Mouse (Mus musculus): ENCODE data around the gene Pygm. TPM values are rescaled to one million over a fixed set of nuclear protein-coding genes. Genes with fewer than 3 reads are reported as not detected.

The Pygm gene
- polyA plus RNA-seq (2014; fragmentation: Illumina TruSeq; extraction: RNeasy Lipid Tissue Mini Kit (QIAGEN cat#74804); ENCODE audit: low read depth, low replicate concordance): 4.2 TPM

GRCm38 (mm10) chr19:6384128-6384527, at the start of gene Pygm:
Pygm (plus strand) TSS chr19:6384399.

GRCm38 (mm10) chr19:6334673-6335457, 49.3 kb upstream of the Pygm start, which contains the start of gene Men1:
Men1 (plus strand) TSS chr19:6334979.

GRCm38 (mm10) chr19:6340524-6341452, 43.4 kb upstream of the Pygm start, which contains the start of gene Map4k2:
Map4k2 (plus strand) TSS chr19:6341135.

GRCm38 (mm10) chr19:6363411-6364240, 20.6 kb upstream of the Pygm start, which contains the start of gene Sf1:
Sf1 (plus strand) TSS chr19:6363690.

GRCm38 (mm10) chr19:6399285-6400095, 15.3 kb downstream of the Pygm start, which contains the start of gene Rasgrp2:
Rasgrp2 (plus strand) TSS chr19:6399340.

DNA sequence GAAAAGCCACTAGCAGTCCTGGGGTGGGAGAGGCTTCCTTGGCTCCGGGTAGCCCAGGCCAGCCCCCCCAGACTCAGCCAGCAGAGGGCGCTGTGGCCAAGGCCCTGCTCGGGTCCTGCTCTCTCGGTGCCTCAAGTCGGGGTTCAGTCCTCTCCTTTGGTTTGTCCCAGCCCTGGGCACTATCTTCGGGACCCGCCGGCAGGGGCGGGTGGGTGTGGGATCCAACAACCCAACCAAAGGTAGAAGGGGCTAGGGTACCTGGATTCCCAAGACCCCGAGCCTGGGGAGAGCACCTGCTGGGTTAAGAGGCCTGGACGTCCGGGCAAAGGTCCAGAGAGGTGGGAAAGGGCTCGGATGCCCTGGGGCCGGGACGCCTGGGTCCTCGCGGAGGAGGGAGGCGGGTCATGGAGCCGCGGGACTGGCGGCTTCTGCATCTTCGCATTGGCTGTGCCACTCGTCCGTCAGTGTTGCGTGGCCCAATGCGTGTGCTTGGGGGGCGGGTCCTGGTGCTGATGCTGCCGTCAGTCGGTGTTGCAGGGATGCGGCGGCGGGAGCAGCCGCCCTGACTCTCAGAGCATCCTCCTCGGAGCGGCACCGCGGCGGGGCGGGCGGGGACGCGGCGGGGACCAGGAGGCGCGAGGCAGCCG, 34.2 kb downstream of the Pygm start, which contains the start of gene Nrxn2:
Gene Nrxn2 (plus strand): TSS at position 499 of the 647 bp plus-strand sequence.

Other genes starting within 250 kb of the Pygm start
- 1.2 TPM for gene Batf2, start 243.4 kb upstream of the Pygm start, polyA plus RNA-seq (2014; fragmentation: Illumina TruSeq; extraction: RNeasy Lipid Tissue Mini Kit (QIAGEN cat#74804); ENCODE audit: low read depth, low replicate concordance)
- 3.0 TPM for gene Arl2, start 242.9 kb upstream of the Pygm start, polyA plus RNA-seq (2014; fragmentation: Illumina TruSeq; extraction: RNeasy Lipid Tissue Mini Kit (QIAGEN cat#74804); ENCODE audit: low read depth, low replicate concordance)
- gene Majin, start 200.0 kb upstream of the Pygm start, polyA plus RNA-seq (2014; fragmentation: Illumina TruSeq; extraction: RNeasy Lipid Tissue Mini Kit (QIAGEN cat#74804); ENCODE audit: low read depth, low replicate concordance): not detected
- not detected for gene Gpha2, start 158.0 kb upstream of the Pygm start, polyA plus RNA-seq (2014; fragmentation: Illumina TruSeq; extraction: RNeasy Lipid Tissue Mini Kit (QIAGEN cat#74804); ENCODE audit: low read depth, low replicate concordance)
- 0.50 TPM for gene Ppp2r5b, start 148.5 kb upstream of the Pygm start, polyA plus RNA-seq (2014; fragmentation: Illumina TruSeq; extraction: RNeasy Lipid Tissue Mini Kit (QIAGEN cat#74804); ENCODE audit: low read depth, low replicate concordance)
- gene Atg2a, start 142.7 kb upstream of the Pygm start, polyA plus RNA-seq (2014; fragmentation: Illumina TruSeq; extraction: RNeasy Lipid Tissue Mini Kit (QIAGEN cat#74804); ENCODE audit: low read depth, low replicate concordance): 0.32 TPM
- 8.5 TPM for gene Ehd1, start 107.7 kb upstream of the Pygm start, polyA plus RNA-seq (2014; fragmentation: Illumina TruSeq; extraction: RNeasy Lipid Tissue Mini Kit (QIAGEN cat#74804); ENCODE audit: low read depth, low replicate concordance)
- gene Cdc42bpg, start 77.9 kb upstream of the Pygm start, polyA plus RNA-seq (2014; fragmentation: Illumina TruSeq; extraction: RNeasy Lipid Tissue Mini Kit (QIAGEN cat#74804); ENCODE audit: low read depth, low replicate concordance): 7.5 TPM
- 4.4 TPM for gene Men1, start 49.4 kb upstream of the Pygm start, polyA plus RNA-seq (2014; fragmentation: Illumina TruSeq; extraction: RNeasy Lipid Tissue Mini Kit (QIAGEN cat#74804); ENCODE audit: low read depth, low replicate concordance)
- 6.6 TPM for gene Map4k2, start 43.3 kb upstream of the Pygm start, polyA plus RNA-seq (2014; fragmentation: Illumina TruSeq; extraction: RNeasy Lipid Tissue Mini Kit (QIAGEN cat#74804); ENCODE audit: low read depth, low replicate concordance)
- gene Sf1, start 20.7 kb upstream of the Pygm start, polyA plus RNA-seq (2014; fragmentation: Illumina TruSeq; extraction: RNeasy Lipid Tissue Mini Kit (QIAGEN cat#74804); ENCODE audit: low read depth, low replicate concordance): 156 TPM
- gene Rasgrp2, start 14.9 kb downstream of the Pygm start, polyA plus RNA-seq (2014; fragmentation: Illumina TruSeq; extraction: RNeasy Lipid Tissue Mini Kit (QIAGEN cat#74804); ENCODE audit: low read depth, low replicate concordance): 4.7 TPM
- gene Nrxn2, start 34.3 kb downstream of the Pygm start, polyA plus RNA-seq (2014; fragmentation: Illumina TruSeq; extraction: RNeasy Lipid Tissue Mini Kit (QIAGEN cat#74804); ENCODE audit: low read depth, low replicate concordance): 0.16 TPM
- not detected for gene Slc22a12, start 158.6 kb downstream of the Pygm start, polyA plus RNA-seq (2014; fragmentation: Illumina TruSeq; extraction: RNeasy Lipid Tissue Mini Kit (QIAGEN cat#74804); ENCODE audit: low read depth, low replicate concordance)